13 mouse cellular contexts compared by ENCODE assay signal in genomic region chr7:118592146-118592545, GRCm38 (mm10). TPM values are rescaled to one million over a fixed set of nuclear protein-coding genes. Genes with fewer than 3 reads are reported as not detected.
DNase-seq lines count a peak whose midpoint lies in the region; ATAC-seq lines count a peak whose summit lies in the region.
"Had no signal": no experiment of that assay in that cellular context is flagged by ENCODE, and none has a peak within 500 bp of the region (broad histone marks: within the 10 kb centered on the region; RNA-seq: fewer than 3 reads in every experiment).

No protein-coding gene starts in this region.

- ATAC-seq in limb, embryonic 11.5 days (ENCODE audit: insufficient number of reproducible peaks, low FRiP score, low TSS enrichment, low read depth), result 0 out of 2 replicates have a peak, but pooled peaks have one; percentile 41
- ATAC-seq: inflammation-experienced regulatory T-cells, adult 6 months had no signal

- 47% methylated on average over 6 of the region's 6 CpGs for WGBS in forebrain, embryonic 10.5 days
- WGBS in limb, embryonic 11.5 days, result 16% methylated on average over 6 of the region's 6 CpGs

- peak overlapping the region; percentile 8; the same call in 1 of the 2 replicates for H3K4me3 ChIP-seq in forebrain, embryonic 10.5 days
- H3K4me3 ChIP-seq in limb, embryonic 11.5 days (ENCODE audit: low read depth, low read length), result no peak overlapping the region
- H3K4me3 ChIP-seq: stomach, embryonic 15.5 days had no signal

- H3K36me3 ChIP-seq in forebrain, embryonic 10.5 days (replicated peaks), result no peaks in the 10 kb centered on the region
- H3K36me3 ChIP-seq in limb, embryonic 11.5 days (ENCODE audit: control insufficient read depth, insufficient read depth, low read length), result no peaks in the 10 kb centered on the region
- H3K36me3 ChIP-seq: stomach, embryonic 15.5 days had no signal

- peak overlapping the region; percentile 24; the same call in 1 of the 2 replicates for H3K4me2 ChIP-seq in limb, embryonic 11.5 days (ENCODE audit: low read depth, severe bottlenecking)
- H3K4me2 ChIP-seq: stomach, embryonic 15.5 days had no signal

- H3K4me1 ChIP-seq in forebrain, embryonic 10.5 days, result peaks cover 48% of the 10 kb centered on the region
- H3K4me1 ChIP-seq in limb, embryonic 11.5 days (ENCODE audit: control insufficient read depth, insufficient read depth, low read length), result peaks cover 15% of the 10 kb centered on the region

- H3K9ac ChIP-seq in limb, embryonic 11.5 days (ENCODE audit: low read length), result peak overlapping the region; percentile 22; the same call in 1 of the 2 replicates
- H3K9ac ChIP-seq: stomach, embryonic 15.5 days had no signal

- H3K9me3 ChIP-seq in forebrain, embryonic 10.5 days, result no peaks in the 10 kb centered on the region; the same call in 1 of the 2 replicates
- H3K9me3 ChIP-seq in limb, embryonic 11.5 days (ENCODE audit: control insufficient read depth, low read length), result no peaks in the 10 kb centered on the region
- H3K9me3 ChIP-seq: stomach, embryonic 15.5 days had no signal

- H3K27me3 ChIP-seq in forebrain, embryonic 10.5 days (ENCODE audit: poor library complexity, severe bottlenecking), result peaks cover 17% of the 10 kb centered on the region
- peaks cover 11% of the 10 kb centered on the region for H3K27me3 ChIP-seq in limb, embryonic 11.5 days (ENCODE audit: control insufficient read depth, insufficient read depth, low read length)

- DNase-seq in layer of hippocampus, postnatal 14 days (ENCODE audit: low spot score in 2 of 2), result peak; percentile 42 to 58
- no peak for DNase-seq in layer of hippocampus, adult 8-10 months (ENCODE audit: low spot score in 2 of 2)
- DNase-seq in forebrain, embryonic 10.5 days (ENCODE audit: extremely low spot score, low spot score), result no peak
- peak; percentile 54 for DNase-seq in limb, embryonic 11.5 days (ENCODE audit: low spot score)
- DNase-seq in skeletal muscle tissue, adult 2 months (ENCODE audit: low read depth, low spot score), result peak; percentile 51
- no peak for DNase-seq in kidney, postnatal 14 days
- DNase-seq in urinary bladder, postnatal 14 days (ENCODE audit: low spot score), result no peak
- no peak for DNase-seq in heart, adult 18-20 months
- DNase-seq: adrenal gland, adult 8-10 months; cerebellum, postnatal 25 days; lung, postnatal 14 days had no signal

- H3K27ac ChIP-seq in forebrain, embryonic 10.5 days, result peak overlapping the region; percentile 94
- no peak overlapping the region; the same call in 1 of the 2 replicates for H3K27ac ChIP-seq in limb, embryonic 11.5 days (replicated peaks; ENCODE audit: low read depth, low read length)
- H3K27ac ChIP-seq: stomach, embryonic 15.5 days had no signal

RNA-seq across cellular contexts. Expression of gene Tmc5, which starts 5.0 kb away (rescaled TPM):
- total RNA-seq in layer of hippocampus, postnatal 14 days (2021), result under 1 TPM; 0.21 to 0.31 TPM
- under 1 TPM; 0.25 to 0.94 (median 0.49) TPM for total RNA-seq in layer of hippocampus, adult 8-10 months (2022)
- polyA plus RNA-seq in forebrain, embryonic 10.5 days (2016; fragmentation: Nextera tagmentation; extraction: Ambion mirVana), result 0.05 and 0.11 TPM in 2 replicates
- not detected in 2 replicates for polyA plus RNA-seq in limb, embryonic 11.5 days (2014; fragmentation: Nextera tagmentation; extraction: Ambion mirVana)
- total RNA-seq in heart, adult 18-20 months (2021), result under 1 TPM; 0.17 to 0.87 TPM
- polyA plus RNA-seq: inflammation-experienced regulatory T-cells, adult 6 months had no signal

RNA-seq across cellular contexts. Expression of gene Tmc7, which starts 7.6 kb away (rescaled TPM):
- 10 to 100 TPM; 19.6 to 24.3 TPM for total RNA-seq in layer of hippocampus, postnatal 14 days (2021)
- 10 to 100 TPM; 15.9 to 18.6 (median 18.0) TPM for total RNA-seq in layer of hippocampus, adult 8-10 months (2022)
- polyA plus RNA-seq in forebrain, embryonic 10.5 days (2016; fragmentation: Nextera tagmentation; extraction: Ambion mirVana), result 6.6 and 7.1 TPM in 2 replicates
- 4.4 and 4.6 TPM in 2 replicates for polyA plus RNA-seq in limb, embryonic 11.5 days (2014; fragmentation: Nextera tagmentation; extraction: Ambion mirVana)
- total RNA-seq in heart, adult 18-20 months (2021), result 1 to 10 TPM; 5.4 to 9.2 TPM
- polyA plus RNA-seq: inflammation-experienced regulatory T-cells, adult 6 months had no signal

RNA-seq across cellular contexts. Expression of gene Coq7, which starts 59.0 kb away (rescaled TPM):
- total RNA-seq in layer of hippocampus, postnatal 14 days (2021), result 10 to 100 TPM; 35.2 to 37.0 TPM
- total RNA-seq in layer of hippocampus, adult 8-10 months (2022), result 10 to 100 TPM; 29.6 to 40.5 (median 37.4) TPM
- polyA plus RNA-seq in forebrain, embryonic 10.5 days (2016; fragmentation: Nextera tagmentation; extraction: Ambion mirVana), result 129 and 135 TPM in 2 replicates
- polyA plus RNA-seq in limb, embryonic 11.5 days (2014; fragmentation: Nextera tagmentation; extraction: Ambion mirVana), result 106 and 111 TPM in 2 replicates
- total RNA-seq in heart, adult 18-20 months (2021), result 100 to 1,000 TPM; 120 to 126 TPM

Comparison
In these comparisons a context has a peak if more than half of its experiments do, and no peak if none do; other contexts are left out.
1. DNase-seq: peak in layer of hippocampus, postnatal 14 days (2 of 2), limb, embryonic 11.5 days (single experiment) and skeletal muscle tissue, adult 2 months (single experiment); none in layer of hippocampus, adult 8-10 months (0 of 2), forebrain, embryonic 10.5 days (single experiment), kidney, postnatal 14 days (single experiment), urinary bladder, postnatal 14 days (single experiment) and heart, adult 18-20 months (0 of 2).